Mouse (Mus musculus): ENCODE results near the gene Leprot.

Gene Leprot

GRCm38 (mm10) chr4:101647196-101647905 lies at the start of gene Leprot:
Gene Leprot (plus strand): TSS chr4:101647718.
- DNase-seq (ENCODE audit: low read depth): peak; percentile 95

- DNase-seq (ENCODE audit: low read depth): peak; percentile 41
Measured at GRCm38 (mm10) chr4:101601758-101602157, 45.8 kb upstream of the Leprot start.

GRCm38 (mm10) chr4:101603635-101604034 lies 43.9 kb upstream of the Leprot start:
- DNase-seq (ENCODE audit: low read depth): no peak

GRCm38 (mm10) chr4:101616520-101616919 lies 31.0 kb upstream of the Leprot start:
- no peak for DNase-seq (ENCODE audit: low read depth)

GRCm38 (mm10) chr4:101617742-101618141 lies 29.8 kb upstream of the Leprot start:
- no peak for DNase-seq (ENCODE audit: low read depth)

- DNase-seq (ENCODE audit: low read depth): no peak
Measured at GRCm38 (mm10) chr4:101620206-101620605, 27.3 kb upstream of the Leprot start.

- DNase-seq (ENCODE audit: low read depth): no peak
Measured at GRCm38 (mm10) chr4:101621241-101621640, 26.3 kb upstream of the Leprot start.

GRCm38 (mm10) chr4:101625278-101625677 lies 22.2 kb upstream of the Leprot start:
- no peak for DNase-seq (ENCODE audit: low read depth)

GRCm38 (mm10) chr4:101635596-101635995 lies 11.9 kb upstream of the Leprot start:
- DNase-seq (ENCODE audit: low read depth): no peak

GRCm38 (mm10) chr4:101637472-101637871 lies 10.0 kb upstream of the Leprot start:
- no peak for DNase-seq (ENCODE audit: low read depth)

- DNase-seq (ENCODE audit: low read depth): no peak
Measured at GRCm38 (mm10) chr4:101640631-101641030, 6.9 kb upstream of the Leprot start.

GRCm38 (mm10) chr4:101642708-101643107 lies 4.8 kb upstream of the Leprot start:
- DNase-seq (ENCODE audit: low read depth): no peak

GRCm38 (mm10) chr4:101643216-101643615 lies 4.3 kb upstream of the Leprot start:
- DNase-seq (ENCODE audit: low read depth): no peak

GRCm38 (mm10) chr4:101646857-101647195 lies 692 bp upstream of the Leprot start:
- no peak for DNase-seq (ENCODE audit: low read depth)

GRCm38 (mm10) chr4:101647976-101648642 lies 591 bp downstream of the Leprot start:
- DNase-seq (ENCODE audit: low read depth): no peak

- no peak for DNase-seq (ENCODE audit: low read depth)
Measured at GRCm38 (mm10) chr4:101648745-101649144, 1.2 kb downstream of the Leprot start.

- DNase-seq (ENCODE audit: low read depth): no peak
Measured at GRCm38 (mm10) chr4:101650961-101651360, 3.4 kb downstream of the Leprot start.

GRCm38 (mm10) chr4:101654256-101654655 lies 6.7 kb downstream of the Leprot start:
- DNase-seq (ENCODE audit: low read depth): no peak

GRCm38 (mm10) chr4:101654788-101655414 lies 7.4 kb downstream of the Leprot start:
- DNase-seq (ENCODE audit: low read depth): no peak

- DNase-seq (ENCODE audit: low read depth): no peak
Measured at GRCm38 (mm10) chr4:101655415-101655790, 7.9 kb downstream of the Leprot start.

GRCm38 (mm10) chr4:101656056-101656455 lies 8.5 kb downstream of the Leprot start:
- no peak for DNase-seq (ENCODE audit: low read depth)

- peak; percentile 61 for DNase-seq (ENCODE audit: low read depth)
Measured at GRCm38 (mm10) chr4:101656956-101657570, 9.5 kb downstream of the Leprot start.

Data from naive thymus-derived CD4-positive, alpha-beta T cell, adult 2 months (primary cell).